Mouse (Mus musculus): ENCODE results near the gene Mall. TPM values are rescaled to one million over a fixed set of nuclear protein-coding genes. Genes with fewer than 3 reads are reported as not detected.

Gene Mall
- polyA plus RNA-seq, 1 experiment from 2014 or later: 4.6 TPM

DNA sequence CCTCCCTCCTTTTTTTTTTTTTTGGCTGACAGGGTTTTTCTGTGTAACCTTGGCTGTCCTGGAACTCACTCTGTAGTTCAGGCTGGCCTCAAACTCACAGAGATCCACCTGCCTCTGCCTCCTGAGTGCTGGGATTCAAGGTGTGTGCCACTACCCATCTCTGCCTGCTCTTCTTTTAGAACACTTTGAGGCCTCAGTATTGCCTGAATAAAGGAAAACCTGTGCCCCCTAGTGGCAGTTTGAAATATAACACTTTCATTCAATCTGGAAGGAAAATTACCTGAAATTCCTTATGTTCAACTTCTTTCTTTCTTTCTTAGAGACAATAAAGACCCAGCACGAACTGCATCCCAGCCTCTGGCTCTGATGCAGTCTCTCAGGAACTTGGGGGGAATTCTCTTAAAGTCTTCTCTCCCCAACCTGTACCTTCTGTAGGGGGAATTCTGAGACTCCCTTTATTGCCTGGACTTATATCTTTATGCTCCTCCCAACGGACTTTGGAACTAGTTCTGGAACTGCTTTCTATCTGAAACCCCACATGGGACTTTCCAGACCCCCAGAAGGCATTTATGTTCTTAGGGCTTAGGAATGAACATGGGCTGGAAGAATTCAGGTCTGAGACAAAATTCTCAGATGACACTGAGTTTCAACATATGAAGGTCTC is 61.8 kb downstream of the Mall start:
- H3K27ac ChIP-seq: no peak overlapping the region
- H3K9ac ChIP-seq: no peak overlapping the region
- no peaks in the 10 kb centered on the region for H3K27me3 ChIP-seq
- 22% methylated on average over 2 of the region's 2 CpGs for WGBS
- no peak overlapping the region for H3K4me3 ChIP-seq
- no peak overlapping the region for H3K4me2 ChIP-seq
- no peaks in the 10 kb centered on the region for H3K9me3 ChIP-seq
- no peaks in the 10 kb centered on the region for H3K4me1 ChIP-seq
- no peaks in the 10 kb centered on the region for H3K36me3 ChIP-seq
- no peak for ATAC-seq (ENCODE audit: borderline replicate concordance, extremely low read depth, low FRiP score, low TSS enrichment)

DNA sequence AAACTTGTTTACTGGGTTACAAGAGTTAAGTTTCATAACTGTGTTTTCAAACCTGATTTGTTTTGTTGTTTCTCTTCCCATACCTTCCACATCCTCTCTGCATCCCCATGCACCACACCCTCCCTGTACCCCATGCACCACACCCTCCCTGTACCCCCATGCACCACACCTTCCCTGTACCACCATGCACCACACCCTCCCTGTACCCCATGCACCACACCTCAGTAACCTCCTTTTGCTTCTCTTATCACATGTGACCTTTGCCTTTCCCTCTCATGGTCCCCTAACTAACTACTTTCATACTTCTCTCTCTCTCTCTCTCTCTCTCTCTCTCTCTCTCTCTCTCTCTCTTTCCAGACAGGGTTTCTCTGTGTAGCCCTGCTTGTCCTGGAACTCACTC is 62.7 kb downstream of the Mall start:
- H3K27ac ChIP-seq: no peak overlapping the region
- no peak overlapping the region for H3K9ac ChIP-seq
- no peaks in the 10 kb centered on the region for H3K36me3 ChIP-seq
- no peak for ATAC-seq (ENCODE audit: borderline replicate concordance, extremely low read depth, low FRiP score, low TSS enrichment)
- no peak overlapping the region for H3K4me2 ChIP-seq
- no peaks in the 10 kb centered on the region for H3K9me3 ChIP-seq
- no peak overlapping the region for H3K4me3 ChIP-seq
- H3K27me3 ChIP-seq: no peaks in the 10 kb centered on the region
- H3K4me1 ChIP-seq: no peaks in the 10 kb centered on the region

DNA sequence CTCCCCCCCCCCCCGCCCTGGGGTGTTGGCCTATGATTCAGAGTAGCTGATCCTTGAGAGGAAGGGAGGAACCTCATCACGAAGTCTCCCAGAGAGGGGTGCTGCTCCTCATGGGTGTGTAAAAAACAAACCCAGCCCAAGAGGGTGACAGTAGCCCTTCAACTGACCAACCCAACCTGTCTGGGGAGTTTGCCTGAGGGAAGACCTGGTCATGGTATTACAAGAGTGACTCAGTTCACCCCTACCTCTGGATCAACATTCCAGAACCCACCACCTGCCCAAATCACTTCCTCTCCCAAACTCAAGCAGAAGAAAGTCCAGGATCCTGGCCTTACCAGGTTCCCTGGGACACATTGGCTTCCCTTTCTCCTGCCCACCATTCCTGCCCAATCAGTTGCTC is 67.0 kb downstream of the Mall start:
- Histone ChIP-seq H3K27me3 (peaks cover 3% of the 10 kb centered on the region; the same call in 1 of the 2 replicates), H3K27ac (no peak overlapping the region), H3K4me2 (no peak overlapping the region), H3K9me3 (no peaks in the 10 kb centered on the region), H3K4me3 (no peak overlapping the region), H3K36me3 (no peaks in the 10 kb centered on the region), H3K9ac (no peak overlapping the region), H3K4me1 (no peaks in the 10 kb centered on the region)
- WGBS: 23% methylated on average over 2 of the region's 2 CpGs
- no peak for ATAC-seq (ENCODE audit: borderline replicate concordance, extremely low read depth, low FRiP score, low TSS enrichment)

DNA sequence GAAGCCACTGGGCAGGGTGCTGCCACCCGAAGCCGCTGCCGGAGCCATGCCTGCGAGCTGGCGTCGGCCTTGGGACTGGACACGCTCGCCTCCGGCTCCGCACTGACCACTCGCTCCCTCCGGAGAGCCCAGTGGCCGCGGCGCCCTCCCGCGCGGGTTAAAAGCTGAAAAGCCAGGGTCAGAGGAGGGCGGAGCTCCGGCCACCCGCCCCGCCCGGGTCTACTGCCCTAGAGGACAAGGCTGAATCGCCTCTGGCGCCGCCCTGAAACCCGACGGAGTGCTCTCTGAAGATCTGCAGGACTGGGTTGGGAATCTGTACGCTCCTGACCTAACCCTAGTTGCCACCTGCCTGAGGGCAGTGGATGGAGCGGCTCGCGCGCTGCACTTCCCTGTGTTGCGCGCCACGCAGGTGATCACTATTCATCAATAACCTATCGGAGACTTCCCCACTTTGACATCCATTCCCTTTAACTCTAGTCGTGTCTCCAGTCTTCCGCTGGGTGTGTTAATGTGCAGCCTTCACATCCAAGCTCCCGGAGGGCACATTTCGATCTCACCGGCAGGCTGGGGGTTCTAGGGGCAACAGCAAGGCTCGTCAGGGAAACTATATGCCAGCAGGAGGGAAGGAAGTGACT is 73.5 kb downstream of the Mall start, which contains the start of gene Mal:
TSS of gene Mal (minus strand) at position 610 of the 635 bp plus-strand sequence.
- H3K4me3 ChIP-seq: peak within 1 kb of the TSS; percentile 46
- 2% methylated on average over 43 of the region's 43 CpGs for WGBS
- H3K9ac ChIP-seq: peak within 1 kb of the TSS; percentile 33
- H3K27me3 ChIP-seq: peaks cover 38% of the 10 kb centered on the region
- no peaks in the 10 kb centered on the region for H3K9me3 ChIP-seq
- 0 out of 2 replicates have a peak, but pooled peaks have one; percentile 25 for ATAC-seq (ENCODE audit: borderline replicate concordance, extremely low read depth, low FRiP score, low TSS enrichment)
- H3K4me2 ChIP-seq: peak within 1 kb of the TSS; percentile 78
- no peaks in the 10 kb centered on the region for H3K36me3 ChIP-seq
- peaks cover 22% of the 10 kb centered on the region; the same call in 1 of the 2 replicates for H3K4me1 ChIP-seq
- H3K27ac ChIP-seq: peak within 1 kb of the TSS; percentile 80

DNA sequence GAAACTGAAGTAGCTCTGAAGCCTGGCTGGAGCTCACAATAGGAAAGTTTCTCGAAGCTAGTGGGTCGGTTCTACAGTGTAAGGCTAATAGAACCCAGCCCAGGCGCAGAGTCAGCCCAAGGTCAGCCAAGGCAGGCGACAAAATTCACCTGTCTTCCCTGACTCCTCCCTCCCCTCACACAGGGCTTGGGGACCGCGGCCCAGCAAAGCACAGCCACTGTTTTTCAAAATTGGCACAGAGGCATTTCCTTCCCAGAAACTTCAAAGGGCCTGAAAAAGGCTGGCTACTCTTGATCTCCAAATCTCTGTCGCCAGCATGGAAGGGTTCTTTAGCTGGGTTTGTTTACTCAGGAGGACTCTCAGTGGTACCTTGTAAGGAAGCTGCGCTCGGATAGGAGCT is 74.3 kb downstream of the Mall start:
- peak overlapping the region; percentile 46 for H3K4me3 ChIP-seq
- H3K4me1 ChIP-seq: peaks cover 22% of the 10 kb centered on the region; the same call in 1 of the 2 replicates
- no peak for ATAC-seq (ENCODE audit: borderline replicate concordance, extremely low read depth, low FRiP score, low TSS enrichment)
- no peaks in the 10 kb centered on the region for H3K36me3 ChIP-seq
- H3K27me3 ChIP-seq: peaks cover 38% of the 10 kb centered on the region
- H3K9ac ChIP-seq: peak overlapping the region; percentile 33; the same call in 1 of the 2 replicates
- H3K27ac ChIP-seq: peak overlapping the region; percentile 80
- WGBS: 8% methylated on average over 9 of the region's 9 CpGs
- no peaks in the 10 kb centered on the region for H3K9me3 ChIP-seq
- peak overlapping the region; percentile 78 for H3K4me2 ChIP-seq

DNA sequence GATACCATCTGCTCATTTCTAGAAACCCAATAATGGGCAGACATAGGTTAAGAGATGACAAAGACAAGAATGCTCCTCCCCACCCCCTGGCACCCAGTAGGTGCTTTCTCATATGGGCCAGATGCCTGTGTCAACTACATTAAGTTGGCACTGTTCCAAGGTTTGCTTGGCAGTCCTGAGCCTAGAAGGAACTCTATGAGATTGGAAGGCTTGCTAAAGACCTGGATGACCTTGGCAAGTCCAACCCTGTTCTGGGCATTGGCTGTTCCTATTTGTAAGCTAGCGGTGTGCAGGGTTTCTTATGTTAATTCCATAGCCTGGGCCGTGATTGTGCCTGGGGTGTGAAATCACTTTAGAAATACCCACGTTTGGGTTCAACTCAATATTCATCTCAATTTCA is 74.9 kb downstream of the Mall start:
- Histone ChIP-seq H3K27ac (peak overlapping the region; percentile 80), H3K9me3 (no peaks in the 10 kb centered on the region), H3K4me2 (peak overlapping the region; percentile 78), H3K9ac (no peak overlapping the region), H3K4me3 (no peak overlapping the region), H3K36me3 (no peaks in the 10 kb centered on the region), H3K27me3 (peaks cover 38% of the 10 kb centered on the region), H3K4me1 (peaks cover 22% of the 10 kb centered on the region; the same call in 1 of the 2 replicates)
- ATAC-seq (ENCODE audit: borderline replicate concordance, extremely low read depth, low FRiP score, low TSS enrichment): no peak
- WGBS: 50% methylated on average over 3 of the region's 3 CpGs

Other genes starting within 250 kb of the Mall start
- 2.5 and 3.1 TPM in 2 replicates for gene Kcnip3, start 207.8 kb downstream of the Mall start, polyA plus RNA-seq (2015; fragmentation: Nextera tagmentation; extraction: Ambion mirVana)
- gene Prom2, start 188.5 kb downstream of the Mall start, polyA plus RNA-seq (2015; fragmentation: Nextera tagmentation; extraction: Ambion mirVana): 2.2 and 2.7 TPM in 2 replicates
- gene Zfp661, start 142.8 kb downstream of the Mall start, polyA plus RNA-seq (2015; fragmentation: Nextera tagmentation; extraction: Ambion mirVana): 4.4 TPM in 2 replicates
- gene Mrps5, start 142.7 kb downstream of the Mall start, polyA plus RNA-seq (2015; fragmentation: Nextera tagmentation; extraction: Ambion mirVana): 123 and 128 TPM in 2 replicates
- gene Mal, start 73.2 kb downstream of the Mall start, polyA plus RNA-seq (2015; fragmentation: Nextera tagmentation; extraction: Ambion mirVana): 11.2 and 14.3 TPM in 2 replicates
- 36.9 and 39.7 TPM in 2 replicates for gene Nphp1, start 59.0 kb upstream of the Mall start, polyA plus RNA-seq (2015; fragmentation: Nextera tagmentation; extraction: Ambion mirVana)
- gene Mtln, start 62.6 kb upstream of the Mall start, polyA plus RNA-seq (2015; fragmentation: Nextera tagmentation; extraction: Ambion mirVana): 31.9 and 32.0 TPM in 2 replicates
- 67.3 and 68.0 TPM in 2 replicates for gene Bub1, start 101.9 kb upstream of the Mall start, polyA plus RNA-seq (2015; fragmentation: Nextera tagmentation; extraction: Ambion mirVana)
- 0.09 and 0.17 TPM in 2 replicates for gene Acoxl, start 108.9 kb upstream of the Mall start, polyA plus RNA-seq (2015; fragmentation: Nextera tagmentation; extraction: Ambion mirVana)